Comparison of ENCODE assay signal across 29 mouse cellular contexts in genomic region chr13:52185574-52185973, GRCm38 (mm10).
"Had no signal": no experiment of that assay in that cellular context is flagged by ENCODE, and none has a peak within 500 bp of the region (broad histone marks: within the 10 kb centered on the region; RNA-seq: fewer than 3 reads in every experiment).

No protein-coding gene starts in this region.

- H3K36me3 ChIP-seq: limb, embryonic 10.5 days; limb, embryonic 12.5 days; limb, embryonic 13.5 days; limb, embryonic 15.5 days; liver, embryonic 13.5 days; liver, embryonic 15.5 days; lung, embryonic 15.5 days; midbrain, embryonic 10.5 days; midbrain, embryonic 12.5 days; midbrain, embryonic 13.5 days; midbrain, embryonic 15.5 days had no signal

- ATAC-seq: lung, postnatal 0 days; midbrain, embryonic 13.5 days; midbrain, embryonic 15.5 days; midbrain, embryonic 16.5 days had no signal

- H3K27me3 ChIP-seq: limb, embryonic 12.5 days; limb, embryonic 13.5 days; limb, embryonic 15.5 days; liver, embryonic 13.5 days; liver, embryonic 15.5 days; lung, embryonic 15.5 days; midbrain, embryonic 15.5 days had no signal

- H3K4me3 ChIP-seq: left cerebral cortex, adult 2 months; limb, embryonic 10.5 days; limb, embryonic 12.5 days; limb, embryonic 13.5 days; limb, embryonic 15.5 days; liver, embryonic 13.5 days; liver, embryonic 15.5 days; lung, embryonic 15.5 days; megakaryocyte, embryonic 14.5 days; midbrain, embryonic 10.5 days; midbrain, embryonic 12.5 days; midbrain, embryonic 13.5 days; midbrain, embryonic 15.5 days had no signal

- H3K4me1 ChIP-seq: limb, embryonic 10.5 days; limb, embryonic 12.5 days; limb, embryonic 13.5 days; limb, embryonic 15.5 days had no signal

- H3K9me3 ChIP-seq: limb, embryonic 10.5 days; limb, embryonic 12.5 days; limb, embryonic 13.5 days; limb, embryonic 15.5 days; liver, embryonic 13.5 days; liver, embryonic 15.5 days; lung, embryonic 15.5 days; megakaryocyte, embryonic 14.5 days; midbrain, embryonic 10.5 days; midbrain, embryonic 12.5 days; midbrain, embryonic 13.5 days; midbrain, embryonic 15.5 days had no signal

- DNase-seq: left cerebral cortex, postnatal 4 days; liver; liver, embryonic 13.5 days; lung, adult 18-20 months; lung, adult 2 months; lung, embryonic 14.5 days; lung, postnatal 10 days; lung, postnatal 14 days; lung, postnatal 36 days; lung, postnatal 4 days; midbrain, embryonic 14.5 days had no signal

- H3K9ac ChIP-seq: limb, embryonic 12.5 days; limb, embryonic 13.5 days; limb, embryonic 15.5 days; liver, embryonic 13.5 days; liver, embryonic 14.5 days; liver, embryonic 15.5 days; lung, embryonic 14.5 days; lung, embryonic 15.5 days; midbrain, embryonic 12.5 days; midbrain, embryonic 13.5 days; midbrain, embryonic 15.5 days had no signal

- H3K4me2 ChIP-seq: limb, embryonic 12.5 days; limb, embryonic 13.5 days; limb, embryonic 15.5 days; liver, embryonic 11.5 days; liver, embryonic 13.5 days; liver, embryonic 15.5 days; lung, embryonic 14.5 days; lung, embryonic 15.5 days; midbrain, embryonic 11.5 days; midbrain, embryonic 12.5 days; midbrain, embryonic 13.5 days; midbrain, embryonic 15.5 days had no signal

- H3K27ac ChIP-seq: left cerebral cortex, adult 2 months; limb, embryonic 10.5 days; limb, embryonic 12.5 days; limb, embryonic 13.5 days; limb, embryonic 15.5 days; liver, embryonic 13.5 days; liver, embryonic 14.5 days; liver, embryonic 15.5 days; lung, embryonic 15.5 days; macrophage; midbrain, embryonic 10.5 days; midbrain, embryonic 12.5 days; midbrain, embryonic 13.5 days; midbrain, embryonic 15.5 days had no signal
